Mouse (Mus musculus) cerebellum, postnatal 4 days (tissue): Measurements from ENCODE around the gene Cpvl.

Experiments
- DNase-seq, 2 experiments: peaks; one replicate each; pipeline ENCODE4 v3.0.0; 2022; ENCODE audit warnings: low spot score in 2 of 2, mixed read lengths in 1 of 2

Cpvl gene

DNA sequence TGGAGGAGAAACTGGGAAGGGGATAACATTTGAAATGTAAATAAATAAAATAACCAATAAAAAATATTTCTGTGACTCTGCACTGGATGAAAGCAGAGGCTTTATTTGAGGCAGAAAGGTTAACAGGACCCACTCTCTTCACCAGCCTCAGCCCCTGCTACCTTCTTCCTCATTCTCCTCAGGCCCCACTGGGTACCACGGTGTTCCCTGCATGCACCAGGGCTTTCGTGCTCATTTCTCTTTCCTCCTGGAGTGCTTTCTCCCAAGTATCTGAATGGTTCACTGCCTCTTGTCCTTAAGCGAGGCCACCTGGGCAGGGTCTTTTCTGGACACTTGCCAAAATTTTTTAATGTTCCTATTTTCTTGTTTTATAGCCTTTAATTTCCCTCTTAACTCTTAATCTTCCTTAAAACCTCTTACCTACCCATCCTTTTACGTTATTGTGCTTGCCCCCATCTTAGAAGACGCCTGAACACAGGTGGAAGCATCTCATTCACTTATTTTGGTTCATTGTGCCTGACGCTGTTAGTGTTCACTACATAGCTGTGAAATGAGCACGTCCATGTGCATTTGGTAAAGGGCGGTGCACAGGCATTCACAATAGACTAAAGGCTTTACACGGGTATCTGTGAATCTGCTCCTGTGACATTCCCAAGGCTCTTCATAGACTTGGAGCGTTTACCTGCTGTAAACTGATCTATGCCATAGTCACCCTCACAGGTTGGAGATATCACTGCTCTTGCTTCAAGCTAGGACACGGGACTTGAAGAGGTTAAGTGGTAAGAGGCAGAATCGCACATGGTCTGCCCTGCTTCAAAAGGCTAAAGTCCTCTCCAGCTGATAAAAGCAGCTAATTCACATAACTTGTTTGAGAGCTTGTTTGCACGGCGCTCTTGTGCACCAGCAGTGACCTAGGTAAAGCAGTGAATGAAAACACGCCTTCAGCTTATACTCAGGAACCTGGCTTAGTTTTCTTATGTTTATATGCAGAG lies 41.0 kb downstream of the Cpvl start:
- DNase-seq = no peak

DNA sequence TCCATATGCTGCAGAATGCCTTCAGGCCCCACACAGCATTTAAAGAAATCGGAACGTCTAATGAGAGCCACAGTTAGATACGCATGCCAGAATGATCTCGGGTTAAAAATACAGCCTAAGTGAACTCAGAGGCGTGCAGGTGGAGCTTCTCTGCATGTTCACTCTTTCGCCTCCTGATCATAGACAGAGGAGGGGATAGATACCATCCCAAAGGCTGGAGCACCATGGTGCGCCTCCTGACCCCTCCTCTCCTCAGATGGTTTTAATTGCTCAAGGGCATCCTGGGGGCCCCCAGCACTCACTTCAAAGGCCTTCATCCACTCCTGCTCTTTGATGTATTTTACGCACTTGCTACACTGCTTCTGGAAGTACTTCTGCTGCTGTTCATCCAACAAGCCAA lies 46.9 kb downstream of the Cpvl start:
- no peak for DNase-seq

DNA sequence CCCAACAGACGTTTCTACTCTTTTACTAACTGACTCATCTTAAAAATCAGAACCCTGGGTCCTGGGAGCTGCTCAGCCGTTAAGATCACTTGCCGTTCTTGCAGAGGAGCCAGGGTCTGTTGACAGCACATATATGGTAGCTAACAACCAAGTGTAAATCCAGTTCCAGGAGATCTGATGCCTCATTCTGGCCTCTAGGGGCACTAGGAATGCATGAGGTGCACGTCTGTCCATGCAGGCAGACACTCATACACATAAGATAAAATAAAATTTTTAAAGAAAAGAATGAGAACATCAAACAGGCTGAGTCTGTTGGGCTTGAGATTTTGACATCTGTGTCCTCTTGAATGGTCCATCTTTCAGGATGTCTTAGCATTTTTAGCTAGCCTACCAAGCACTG lies 48.6 kb downstream of the Cpvl start:
- DNase-seq = no peak

DNA sequence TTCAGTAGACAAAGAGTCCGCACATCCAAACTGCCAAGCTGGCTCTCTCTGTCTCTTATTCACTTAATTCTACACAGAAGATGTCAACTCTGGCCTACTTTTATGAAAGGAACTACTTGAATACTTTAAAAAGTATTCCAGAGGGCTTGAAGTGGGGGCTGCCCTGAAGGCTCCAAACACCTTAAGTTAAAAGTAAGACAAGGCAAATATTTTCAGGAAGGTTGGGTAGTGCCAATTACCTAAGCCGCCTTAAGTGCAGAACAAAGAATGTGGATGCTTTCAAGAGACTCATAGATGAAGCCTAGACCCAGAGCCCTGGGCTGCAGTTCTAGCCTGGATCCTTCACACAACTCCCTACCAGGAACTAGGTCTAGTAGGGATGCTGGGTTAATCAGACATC lies 52.3 kb downstream of the Cpvl start:
- DNase-seq = no peak

DNA sequence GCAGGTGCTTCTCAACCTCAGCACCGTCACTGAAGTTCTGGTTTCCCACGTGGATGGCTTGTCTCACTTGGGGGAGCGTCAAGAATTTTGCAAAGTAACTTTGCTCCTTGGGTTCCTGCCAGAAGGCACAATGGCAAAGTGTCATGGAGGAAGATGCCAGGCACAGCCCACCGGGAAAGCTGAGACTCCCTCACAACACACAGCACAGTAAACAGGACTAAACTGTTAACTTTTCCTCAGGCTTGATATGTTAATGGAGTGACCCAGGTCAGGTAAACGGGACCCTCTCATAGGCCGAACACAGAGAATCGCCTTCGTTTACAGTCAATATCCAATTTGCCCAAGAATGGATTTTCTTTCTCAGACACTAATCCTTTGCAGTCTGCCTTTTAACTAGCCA lies 53.3 kb downstream of the Cpvl start:
- no peak for DNase-seq

DNA sequence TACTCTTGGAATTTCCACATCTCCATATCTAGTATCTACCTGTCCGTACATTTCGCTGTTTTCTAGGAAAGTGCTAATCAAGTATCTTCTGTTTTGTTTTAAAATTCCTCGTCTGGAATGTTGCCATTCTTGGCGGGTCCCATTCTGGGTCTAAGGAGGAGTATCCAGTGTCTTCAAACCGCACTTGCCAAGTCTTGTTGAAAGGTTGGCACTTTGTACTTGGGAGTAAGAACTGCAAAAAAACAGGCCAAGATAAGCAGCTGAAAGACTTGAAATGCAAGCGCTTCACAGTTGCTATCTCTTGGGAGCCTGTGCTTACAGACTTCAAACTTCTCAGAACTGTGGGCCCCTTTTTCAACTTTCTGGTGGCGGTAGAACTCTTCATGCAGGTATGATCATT lies 58.4 kb downstream of the Cpvl start:
- DNase-seq = no peak

DNA sequence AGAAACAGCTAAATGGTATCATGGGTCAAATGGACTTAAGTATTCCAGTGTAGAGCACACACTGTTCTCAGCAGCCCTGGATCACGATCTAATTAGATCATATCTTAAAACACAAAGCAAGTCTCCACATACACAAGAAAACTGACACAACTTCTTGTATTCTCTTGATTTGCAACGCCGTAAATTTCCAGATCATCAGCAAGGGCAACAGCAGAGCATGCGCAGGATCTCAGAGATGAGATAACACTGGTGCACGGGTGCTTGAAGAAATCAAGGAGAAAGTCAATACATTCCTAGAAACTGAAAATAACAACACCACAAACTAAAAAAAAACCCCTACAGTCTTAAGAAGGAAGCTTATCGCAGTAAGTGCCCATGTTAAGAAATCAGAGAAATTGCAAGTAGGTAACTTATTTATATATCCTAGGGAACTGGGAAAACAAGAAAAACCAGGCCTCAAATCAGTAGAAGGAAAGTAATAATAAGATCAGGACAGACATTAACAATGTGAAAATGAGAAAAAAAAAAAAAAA lies 61.4 kb downstream of the Cpvl start:
- no peak for DNase-seq

DNA sequence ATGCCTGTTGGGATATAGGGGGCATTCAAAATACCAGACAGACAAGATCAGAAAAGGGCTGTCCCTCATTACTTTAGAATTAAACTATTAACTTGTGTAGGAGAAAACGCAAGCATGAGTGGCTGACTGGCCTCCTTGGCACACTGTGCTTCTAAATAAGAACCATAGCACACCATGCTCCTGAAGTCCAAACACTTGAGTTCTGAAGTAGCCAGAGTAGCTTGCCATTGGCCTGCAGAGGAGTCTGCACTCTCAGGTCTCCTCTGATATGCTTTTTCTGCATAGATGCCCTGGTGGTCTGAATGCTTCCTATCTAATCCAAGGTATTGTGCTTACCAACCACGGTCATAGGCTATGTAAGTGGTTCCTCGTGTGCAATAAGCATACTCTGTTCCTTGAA lies 63.1 kb downstream of the Cpvl start:
- DNase-seq = no peak

DNA sequence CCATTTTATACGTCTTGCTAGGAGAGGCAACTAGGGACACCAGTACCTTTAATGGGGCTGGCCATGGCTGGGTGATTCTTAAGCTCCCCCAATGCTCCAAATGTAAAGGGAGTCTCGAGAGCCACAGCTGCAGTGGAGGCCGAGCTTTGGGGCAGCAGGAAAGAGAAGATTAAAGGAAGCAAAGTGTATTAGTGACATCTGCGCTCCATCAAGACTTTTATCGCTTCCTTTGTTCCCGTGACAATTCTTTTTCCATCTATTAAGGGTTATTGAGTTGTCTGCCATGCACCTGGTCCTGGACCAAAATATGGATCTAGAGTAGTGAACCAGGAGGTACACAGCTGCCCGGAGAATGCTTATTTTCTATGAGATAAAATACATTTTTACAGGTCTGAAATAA lies 65.3 kb downstream of the Cpvl start:
- DNase-seq = no peak

DNA sequence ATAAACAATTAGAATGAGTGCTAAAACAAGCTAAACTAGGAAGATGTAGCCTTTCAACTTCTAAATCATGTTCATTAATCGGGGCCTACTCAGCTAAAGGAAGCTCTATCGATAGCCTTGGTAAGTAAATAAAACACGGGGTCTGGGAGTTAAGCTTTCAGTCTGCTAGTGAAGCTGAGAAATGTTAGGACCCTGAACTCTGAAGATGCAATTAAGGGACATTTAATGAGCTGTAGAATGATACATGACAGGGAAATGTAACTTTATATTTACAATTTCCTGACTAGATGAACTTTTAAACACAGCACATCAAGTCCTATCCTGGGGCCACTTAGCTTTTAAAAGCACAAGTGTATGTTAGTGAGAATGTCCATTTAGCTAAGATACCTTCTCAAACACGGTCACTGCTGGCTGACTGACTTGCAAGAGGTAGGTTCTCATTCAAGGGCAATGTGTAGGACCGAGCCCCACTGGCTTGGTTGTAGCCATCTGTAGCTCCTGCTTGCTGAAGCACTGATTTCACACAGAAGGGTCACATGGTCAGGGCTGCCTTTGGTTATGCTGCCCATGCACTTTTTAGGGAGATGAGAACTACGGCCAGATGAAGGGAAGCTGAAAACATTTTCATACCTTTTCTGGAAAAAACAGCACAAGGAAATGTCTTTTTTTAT lies 66.2 kb downstream of the Cpvl start:
- no peak for DNase-seq

DNA sequence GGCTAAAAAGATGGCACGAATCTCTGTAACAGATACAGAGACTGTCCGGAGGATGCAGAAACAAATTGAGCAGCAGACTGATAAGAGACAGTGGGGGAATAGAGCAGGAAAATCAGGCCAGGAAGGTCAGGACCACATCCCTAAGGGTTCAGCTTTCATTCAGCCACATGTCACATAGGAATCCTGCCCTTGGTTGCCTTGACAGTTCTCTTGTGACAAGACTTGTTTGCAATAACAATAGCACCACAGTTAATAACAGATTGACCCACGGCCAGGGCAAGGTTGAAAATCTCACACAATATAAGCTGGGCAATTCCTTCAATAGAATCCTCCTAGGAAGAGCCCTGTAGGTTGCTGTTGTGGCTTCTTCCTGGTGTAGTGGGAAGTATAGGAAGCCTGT lies 68.5 kb downstream of the Cpvl start:
- DNase-seq = no peak

DNA sequence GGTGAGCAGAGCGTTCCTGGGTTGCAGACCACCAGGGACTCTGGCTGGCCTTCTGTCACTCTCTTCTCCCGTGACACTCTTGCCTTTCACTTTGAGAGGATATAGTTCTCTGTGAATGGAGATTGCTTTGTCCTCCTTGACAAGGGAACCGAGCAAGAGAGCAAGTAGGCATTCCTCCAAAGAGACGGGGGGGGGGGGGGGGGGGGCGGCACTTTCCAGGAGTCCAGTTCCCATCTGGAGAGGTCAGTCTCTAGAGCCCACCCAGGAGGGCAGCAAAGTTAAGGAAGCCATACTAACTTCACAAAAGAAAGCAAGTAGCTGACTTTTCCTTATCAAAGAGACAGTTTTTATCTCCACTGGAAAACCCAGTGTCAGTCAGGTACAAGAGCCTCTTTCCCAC lies 69.0 kb downstream of the Cpvl start:
- DNase-seq = no peak

DNA sequence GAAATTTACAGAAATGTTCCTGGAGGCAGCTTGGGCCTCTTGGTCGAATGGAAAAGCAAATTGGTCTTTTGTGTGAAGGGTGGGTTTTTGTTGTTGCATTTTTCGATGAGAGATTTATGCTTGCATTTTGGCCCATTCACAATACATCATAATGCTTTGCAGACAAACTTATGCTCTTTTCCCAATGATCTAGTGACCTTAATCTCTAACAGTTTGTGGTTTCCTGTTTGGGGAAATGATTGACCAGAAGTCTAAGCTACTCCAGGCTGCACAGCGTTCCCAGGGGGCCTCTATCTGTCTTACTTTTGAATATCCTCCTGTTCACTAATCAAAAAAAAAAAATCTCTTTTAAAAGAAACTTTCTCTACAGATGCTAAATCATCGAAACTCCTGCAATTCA lies 71.6 kb downstream of the Cpvl start:
- DNase-seq = no peak

DNA sequence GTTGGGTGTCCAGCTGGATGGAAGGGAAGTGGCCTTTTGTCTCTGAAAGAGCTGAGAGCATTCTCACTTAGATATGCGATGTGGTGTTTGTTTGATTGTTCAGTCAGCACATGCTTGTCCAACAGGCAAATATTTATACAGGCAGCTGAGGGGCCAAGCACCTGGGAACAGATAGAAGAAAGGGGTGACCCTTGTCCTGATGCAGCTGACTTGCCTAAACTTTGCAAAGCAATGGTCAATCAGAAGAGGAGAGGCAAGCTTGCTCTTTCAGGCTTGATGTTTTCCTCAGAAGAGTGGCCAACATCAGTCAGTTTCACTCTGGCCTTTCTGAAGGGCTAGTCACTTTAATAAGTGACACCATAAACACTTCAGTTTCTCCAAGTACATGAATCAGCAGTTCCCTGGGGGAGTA lies 72.4 kb downstream of the Cpvl start:
- DNase-seq = no peak

DNA sequence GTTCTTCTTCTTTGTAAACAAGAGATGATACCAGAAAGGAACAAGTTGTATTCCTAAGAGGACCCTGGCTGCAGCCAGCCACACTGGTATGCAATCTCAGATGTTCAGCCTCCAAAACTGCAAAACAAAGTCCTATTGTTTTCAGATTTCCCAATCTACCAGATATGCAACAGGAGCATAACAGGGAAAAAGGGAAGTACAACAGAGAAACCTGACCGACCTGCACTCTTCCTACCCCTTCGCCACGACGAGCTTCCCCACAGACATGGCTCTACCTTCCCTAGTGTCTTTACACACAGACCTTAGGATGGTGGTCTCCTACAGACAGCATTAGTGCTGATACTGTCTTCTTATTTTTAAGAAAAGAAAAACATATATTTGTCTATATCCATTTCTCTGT lies 72.9 kb downstream of the Cpvl start:
- no peak for DNase-seq

DNA sequence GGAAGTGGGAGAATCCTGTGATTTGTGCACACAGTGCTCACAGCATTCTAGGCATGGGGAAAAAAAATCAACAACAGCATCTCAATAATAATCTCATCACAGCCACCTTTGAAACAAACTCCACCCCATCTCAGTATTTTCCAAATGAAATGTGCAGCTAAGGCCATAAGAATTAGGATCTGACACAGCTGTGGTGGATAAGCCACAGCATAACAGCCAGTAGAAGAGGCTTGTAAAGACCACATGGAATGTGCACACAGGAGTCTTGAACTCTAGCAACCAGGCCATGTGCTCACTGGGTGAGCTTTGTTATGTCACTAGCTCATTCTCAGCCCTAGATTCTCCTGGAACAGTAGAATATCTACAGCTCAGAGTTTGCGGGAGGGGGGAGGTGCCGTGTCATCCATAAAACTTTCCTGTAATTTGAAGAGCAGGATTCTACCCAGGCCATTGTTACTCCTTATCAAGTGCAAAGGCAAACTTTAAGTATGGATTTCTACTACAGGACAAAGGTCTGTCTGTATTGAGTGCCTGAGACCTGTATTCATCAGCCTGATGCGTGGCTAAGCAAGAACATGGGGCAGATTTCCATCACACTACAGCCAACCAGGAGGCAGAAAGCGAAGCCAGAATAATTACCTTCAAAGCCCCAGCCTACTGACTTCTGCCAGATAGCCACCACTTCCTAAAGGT lies 73.6 kb downstream of the Cpvl start:
- DNase-seq = no peak

DNA sequence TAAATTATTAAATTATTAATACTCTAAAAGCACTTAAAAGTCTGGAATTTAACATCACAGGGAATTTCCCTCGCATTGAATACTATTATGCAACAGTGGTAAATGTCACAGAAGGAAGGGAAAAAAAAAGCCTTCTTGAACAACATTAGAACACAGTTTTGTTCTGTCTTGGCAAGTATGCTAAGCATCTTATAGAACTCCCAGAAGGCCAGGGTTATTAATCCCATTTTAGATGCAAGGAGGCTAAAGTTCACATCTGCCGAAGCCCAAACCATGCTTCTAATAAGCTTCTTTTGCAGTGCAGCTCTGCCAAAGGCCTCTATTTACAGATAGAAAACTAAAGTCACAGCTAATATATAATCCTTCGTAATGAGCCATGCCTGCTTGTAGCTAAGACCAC lies 74.3 kb downstream of the Cpvl start:
- DNase-seq = no peak

DNA sequence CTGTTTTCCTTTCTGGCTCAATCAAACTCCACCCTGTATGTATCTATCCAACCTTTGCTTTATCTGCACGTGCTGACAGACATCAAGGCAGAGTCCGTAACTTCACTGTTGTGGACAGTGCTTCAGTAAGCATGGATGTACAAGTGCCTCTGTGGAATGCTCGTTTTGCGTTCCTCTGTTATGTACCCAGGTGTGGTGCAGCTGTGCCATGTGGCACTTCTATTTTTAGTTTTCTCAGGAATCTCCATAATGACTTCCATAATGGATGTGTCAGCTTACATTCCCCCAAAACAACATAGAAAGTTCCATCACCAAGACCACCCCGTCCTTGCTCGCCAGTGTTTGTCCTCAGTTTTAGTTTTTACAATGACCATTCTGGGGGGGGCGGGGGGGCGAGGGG lies 76.7 kb downstream of the Cpvl start:
- no peak for DNase-seq

DNA sequence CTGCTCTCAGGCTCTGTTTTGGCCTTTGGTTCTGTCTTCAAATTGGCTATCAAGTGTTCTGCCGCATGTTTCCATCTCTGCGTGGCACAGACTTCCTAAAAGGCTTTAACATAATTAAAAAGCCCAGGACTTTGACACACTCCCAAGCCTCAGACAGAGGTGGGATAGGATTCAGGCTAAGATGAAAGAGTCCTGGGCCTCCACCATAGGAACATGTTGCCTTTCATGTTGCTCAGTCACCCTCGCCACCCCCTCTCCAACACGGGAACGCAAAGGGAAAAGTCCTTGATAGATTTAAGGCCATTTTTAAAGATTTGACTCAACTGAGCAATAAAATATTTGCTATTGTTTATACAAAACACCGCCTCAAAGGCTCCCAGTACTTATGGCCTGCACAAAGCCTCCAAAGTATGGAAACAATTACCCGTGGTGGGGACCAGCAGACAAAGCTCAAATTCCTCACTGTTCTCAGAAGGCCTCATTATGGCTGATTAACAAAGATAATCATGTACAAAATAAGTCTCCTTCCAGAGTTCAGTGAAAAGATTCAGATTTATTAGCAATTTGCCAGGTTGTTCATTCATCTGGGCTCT lies 80.5 kb downstream of the Cpvl start:
- DNase-seq = no peak

DNA sequence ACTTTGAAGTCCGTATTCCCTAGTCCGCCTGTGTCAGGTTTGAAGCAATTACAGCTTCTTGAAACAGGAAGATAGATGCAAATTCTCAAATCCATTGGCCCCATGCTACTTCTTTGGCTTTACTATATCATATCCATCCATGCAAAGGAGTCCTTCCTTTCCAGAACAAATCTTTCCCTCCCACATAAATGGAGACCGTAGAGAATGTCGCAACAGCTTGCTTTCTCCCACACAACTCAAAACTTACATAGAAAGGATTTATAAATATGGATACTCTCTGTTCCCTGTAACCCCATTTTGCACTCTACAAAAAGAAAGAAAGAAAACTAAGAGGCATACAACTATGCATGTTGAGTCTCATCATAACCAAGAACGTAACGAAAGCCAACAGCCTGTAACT lies 81.3 kb downstream of the Cpvl start:
- no peak for DNase-seq

DNA sequence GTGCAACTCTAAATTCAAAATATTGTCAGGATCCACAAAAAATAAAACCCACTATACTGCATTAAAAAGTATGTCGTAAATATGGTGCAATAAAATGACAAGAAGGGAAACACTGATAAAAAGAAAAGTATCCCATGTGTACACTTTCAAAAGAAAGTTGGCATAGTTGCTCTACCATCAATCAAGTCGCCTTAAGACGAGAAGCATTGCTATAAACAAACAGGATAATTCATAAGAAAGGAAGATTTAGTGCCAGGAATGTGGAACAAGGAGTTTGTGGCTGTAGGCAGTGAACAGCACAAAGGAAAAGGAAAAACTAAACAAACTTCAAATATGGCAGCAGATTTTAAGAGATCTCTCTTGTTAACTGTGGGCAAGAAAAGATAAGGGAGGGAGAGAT lies 84.7 kb downstream of the Cpvl start:
- no peak for DNase-seq

DNA sequence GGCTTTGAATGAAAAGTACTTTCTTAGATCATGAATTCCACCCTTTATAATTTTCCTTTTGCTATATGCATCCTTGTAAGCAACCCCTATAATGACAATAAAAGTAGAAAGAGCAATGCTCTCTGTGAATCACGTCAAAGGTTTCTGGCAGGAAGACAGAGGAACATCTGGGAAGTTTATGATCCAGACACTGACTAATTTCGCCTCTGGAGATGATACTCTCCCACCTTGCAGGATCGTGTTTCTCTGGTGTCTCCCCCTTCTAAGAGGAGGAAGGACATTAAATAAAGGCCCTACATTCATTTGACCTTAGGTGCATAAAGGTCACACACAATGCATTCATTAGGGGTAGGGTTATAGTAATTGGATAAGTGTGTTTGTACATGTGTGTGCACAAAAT lies 87.4 kb downstream of the Cpvl start:
- no peak for DNase-seq
